Mouse (Mus musculus) hindbrain, embryonic 12.5 days (tissue): ENCODE measurements around the gene Dlgap4. TPM values are rescaled to one million over a fixed set of nuclear protein-coding genes. Genes with fewer than 3 reads are reported as not detected.

Experiments used
- ATAC-seq: fragments of 200-750 bp; cut with Nextera tagmentation; 2 replicates; pipeline ENCODE4 v1.8.0; 2017; ENCODE audit warnings: moderate TSS enrichment; ENCODE audit not compliant: low FRiP score
- H3K27ac ChIP-seq: fragments of 300-500 bp; sonication (generic); 2 replicates; pipeline ENCODE4 v1.5.1; 2016; ENCODE audit warnings: mild to moderate bottlenecking
- H3K27me3 ChIP-seq: fragments of 300-500 bp; sonication (generic); 2 replicates; pipeline ENCODE4 v1.6.1; 2016; ENCODE audit warnings: mild to moderate bottlenecking
- H3K36me3 ChIP-seq: fragments of 300-500 bp; sonication (generic); 2 replicates; pipeline ENCODE4 v1.6.1; 2016; ENCODE audit warnings: mild to moderate bottlenecking
- H3K4me1 ChIP-seq: fragments of 300-500 bp; sonication (generic); 2 replicates; pipeline ENCODE4 v1.6.1; 2016
- H3K4me2 ChIP-seq: fragments of 300-500 bp; sonication (generic); replicated peaks from 2 replicates; pipeline ENCODE4 v1.6.1; 2016; ENCODE audit warnings: mild to moderate bottlenecking
- H3K4me3 ChIP-seq: fragments of 300-500 bp; sonication (generic); 2 replicates; pipeline ENCODE4 v1.5.1; 2016; ENCODE audit warnings: mild to moderate bottlenecking
- H3K9ac ChIP-seq: fragments of 300-500 bp; sonication (generic); 2 replicates; pipeline ENCODE4 v1.6.1; 2016; ENCODE audit warnings: mild to moderate bottlenecking, moderate library complexity
- H3K9me3 ChIP-seq: fragments of 300-500 bp; sonication (generic); replicated peaks from 2 replicates; pipeline ENCODE4 v1.6.1; 2016; ENCODE audit warnings: mild to moderate bottlenecking
- WGBS: fragments of 180-500 bp; shearing (Covaris S2); methylation state at CpG from one replicate; pipeline ENCODE4 v1.1.7; 2016; 5-methylcytosine and 5-hydroxymethylcytosine counted together
- polyA plus RNA-seq: library from polyadenylated mRNA; unstranded; fragments of >200 nt; fragmentation: Nextera tagmentation; extraction: Ambion mirVana; gene quantifications from 2 replicates; pipeline ENCODE4 v1.2.1, GENCODE M21; 2016

The Dlgap4 gene
- polyA plus RNA-seq, 1 experiment from 2014 or later = 202 TPM

GRCm38 (mm10) chr2:156761521-156762278, 148.2 kb downstream of the Dlgap4 start:
- WGBS = 96% methylated on average over 17 of the region's 17 CpGs
- H3K4me1 ChIP-seq = no peaks in the 10 kb centered on the region
- ATAC-seq = no peak

GRCm38 (mm10) chr2:156762499-156762898, 149.0 kb downstream of the Dlgap4 start:
- no peaks in the 10 kb centered on the region; the same call in 1 of the 2 replicates for H3K9me3 ChIP-seq
- 87% methylated on average over 21 of the region's 21 CpGs for WGBS
- no peaks in the 10 kb centered on the region for H3K27me3 ChIP-seq
- no peak overlapping the region for H3K4me2 ChIP-seq
- no peak overlapping the region for H3K4me3 ChIP-seq
- peaks cover 70% of the 10 kb centered on the region for H3K36me3 ChIP-seq
- H3K27ac ChIP-seq = no peak overlapping the region
- no peak overlapping the region for H3K9ac ChIP-seq
- no peaks in the 10 kb centered on the region for H3K4me1 ChIP-seq
- no peak for ATAC-seq

More at GRCm38 (mm10) chr2:156761521-156762278, 148.2 kb downstream of the Dlgap4 start:
- H3K4me2 ChIP-seq = no peak overlapping the region
- H3K36me3 ChIP-seq = peaks cover 78% of the 10 kb centered on the region
- no peaks in the 10 kb centered on the region; the same call in 1 of the 2 replicates for H3K9me3 ChIP-seq
- H3K9ac ChIP-seq = no peak overlapping the region
- no peak overlapping the region for H3K4me3 ChIP-seq
- no peak overlapping the region for H3K27ac ChIP-seq
- no peaks in the 10 kb centered on the region for H3K27me3 ChIP-seq

GRCm38 (mm10) chr2:156763101-156763500, 149.6 kb downstream of the Dlgap4 start:
- Histone ChIP-seq H3K36me3 (peaks cover 64% of the 10 kb centered on the region), H3K27me3 (no peaks in the 10 kb centered on the region), H3K4me3 (no peak overlapping the region), H3K9ac (no peak overlapping the region), H3K4me1 (no peaks in the 10 kb centered on the region), H3K27ac (no peak overlapping the region), H3K4me2 (no peak overlapping the region), H3K9me3 (no peaks in the 10 kb centered on the region; the same call in 1 of the 2 replicates)
- WGBS = 89% methylated on average over 11 of the region's 11 CpGs
- no peak for ATAC-seq

DNA sequence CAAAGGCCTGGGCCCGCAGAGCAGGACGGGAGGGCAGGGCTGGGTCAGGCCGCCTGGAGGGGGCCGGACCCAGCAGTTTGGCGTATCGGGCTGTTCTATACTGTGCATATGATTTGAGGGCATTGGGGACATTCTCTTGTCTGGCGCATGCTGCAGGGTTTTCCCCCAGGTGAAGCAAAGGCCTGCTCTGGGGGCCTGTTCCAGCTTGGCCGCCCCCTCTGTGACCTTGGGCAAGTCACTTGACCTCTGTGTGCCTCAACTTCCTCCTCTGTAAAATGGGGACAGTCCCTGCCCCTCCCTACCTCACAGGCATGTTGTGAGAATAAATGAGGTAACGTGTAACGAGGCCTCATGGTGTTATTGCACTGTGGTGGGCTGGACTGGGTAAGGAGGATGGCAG, 150.5 kb downstream of the Dlgap4 start:
- no peak overlapping the region for H3K4me2 ChIP-seq
- H3K4me1 ChIP-seq = no peaks in the 10 kb centered on the region
- 93% methylated on average over 10 of the region's 10 CpGs for WGBS
- H3K9me3 ChIP-seq = no peaks in the 10 kb centered on the region
- peak; percentile 54; the same call in 1 of the 2 replicates for ATAC-seq
- H3K36me3 ChIP-seq = peaks cover 55% of the 10 kb centered on the region
- H3K4me3 ChIP-seq = no peak overlapping the region
- no peaks in the 10 kb centered on the region for H3K27me3 ChIP-seq
- H3K27ac ChIP-seq = no peak overlapping the region
- no peak overlapping the region for H3K9ac ChIP-seq

DNA sequence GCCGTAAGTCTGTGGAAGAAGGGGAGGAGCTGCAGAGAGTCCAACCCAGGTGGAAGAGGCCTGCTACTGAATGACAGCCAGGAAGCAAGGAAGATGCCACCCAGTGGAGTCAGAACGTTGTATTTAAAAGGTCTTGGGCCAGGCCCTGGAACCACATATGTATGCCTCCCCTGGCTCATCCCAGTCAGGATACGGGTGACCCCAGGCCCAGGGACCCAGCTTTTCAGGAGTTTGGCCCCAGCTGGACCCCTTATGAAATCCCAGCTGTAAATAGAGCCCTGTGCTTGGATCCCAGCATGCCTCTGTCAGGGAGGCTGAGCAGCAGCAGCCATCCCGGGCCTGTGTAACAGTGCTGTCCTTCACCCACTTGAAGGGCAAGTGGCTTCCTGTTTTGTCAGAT, 151.2 kb downstream of the Dlgap4 start:
- 77% methylated on average over 4 of the region's 4 CpGs for WGBS
- H3K9ac ChIP-seq = no peak overlapping the region; the same call in 1 of the 2 replicates
- no peaks in the 10 kb centered on the region for H3K9me3 ChIP-seq
- no peak overlapping the region for H3K4me3 ChIP-seq
- H3K4me2 ChIP-seq = no peak overlapping the region
- no peak overlapping the region for H3K27ac ChIP-seq
- H3K27me3 ChIP-seq = no peaks in the 10 kb centered on the region
- no peak for ATAC-seq
- no peaks in the 10 kb centered on the region for H3K4me1 ChIP-seq
- H3K36me3 ChIP-seq = peaks cover 48% of the 10 kb centered on the region

DNA sequence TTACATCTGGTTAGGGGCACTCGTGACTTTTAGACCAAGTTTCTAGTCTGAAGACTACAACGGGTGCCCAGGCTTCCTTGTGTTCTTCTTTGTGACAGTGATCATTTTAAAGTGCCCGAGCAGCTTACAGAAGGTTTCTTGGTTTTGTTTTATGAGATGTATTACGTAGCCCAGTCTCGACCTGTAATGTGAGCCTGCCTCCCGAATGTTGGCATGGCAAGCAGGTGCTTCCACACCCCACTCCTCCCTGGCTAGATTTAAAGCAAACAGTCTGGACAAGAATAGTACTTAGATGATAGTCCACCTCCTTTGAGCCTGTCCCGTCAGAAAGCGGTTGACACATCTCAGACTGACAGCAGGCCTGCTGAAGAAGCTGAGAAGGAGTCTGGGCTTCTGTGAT, 152.1 kb downstream of the Dlgap4 start:
- H3K27ac ChIP-seq = no peak overlapping the region
- no peak overlapping the region for H3K4me3 ChIP-seq
- no peaks in the 10 kb centered on the region for H3K27me3 ChIP-seq
- peaks cover 39% of the 10 kb centered on the region for H3K36me3 ChIP-seq
- H3K9me3 ChIP-seq = no peaks in the 10 kb centered on the region
- H3K9ac ChIP-seq = no peak overlapping the region
- WGBS = 87% methylated on average over 8 of the region's 8 CpGs
- H3K4me1 ChIP-seq = no peaks in the 10 kb centered on the region
- no peak for ATAC-seq
- no peak overlapping the region for H3K4me2 ChIP-seq

DNA sequence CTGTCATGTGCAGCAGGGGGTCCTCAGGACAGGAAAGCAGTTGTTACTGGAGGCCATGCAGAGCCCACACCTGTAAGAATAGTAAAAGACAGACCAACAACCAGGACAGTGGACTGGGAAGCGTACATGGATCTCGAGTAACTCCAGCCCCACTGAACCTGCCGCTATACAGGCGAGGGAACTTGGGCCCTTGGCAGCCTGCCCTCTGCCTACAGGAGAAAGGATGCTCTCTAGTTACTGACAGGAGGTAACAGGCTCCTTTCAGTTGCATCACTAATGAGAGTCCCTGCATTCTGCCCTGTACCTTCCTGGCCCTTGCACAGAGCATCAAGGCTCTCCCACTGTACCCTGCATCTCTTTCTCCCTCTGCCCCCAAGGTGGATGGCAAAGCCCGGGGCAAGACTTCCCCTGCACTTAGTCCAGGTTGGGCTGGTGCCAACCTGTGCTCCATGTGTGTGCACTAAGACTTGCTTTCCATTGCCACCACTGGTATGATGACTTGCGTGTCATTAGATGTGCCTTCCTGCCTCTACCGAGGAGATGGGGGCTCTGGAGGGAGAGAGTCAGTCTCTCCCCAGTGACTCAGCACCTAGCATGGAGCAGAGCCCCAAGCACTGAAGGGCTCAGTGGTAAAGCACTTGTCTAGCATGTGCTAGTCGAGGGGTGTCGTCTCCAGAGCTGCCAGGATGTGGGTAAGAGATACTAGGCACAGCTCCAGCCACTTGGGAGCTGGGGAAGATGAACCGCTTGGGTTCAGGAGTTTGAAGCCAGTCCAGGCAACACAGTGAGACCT, 152.9 kb downstream of the Dlgap4 start:
- ATAC-seq = no peak
- Histone ChIP-seq H3K4me2 (no peak overlapping the region), H3K9me3 (no peaks in the 10 kb centered on the region), H3K27me3 (no peaks in the 10 kb centered on the region), H3K36me3 (peaks cover 31% of the 10 kb centered on the region), H3K27ac (no peak overlapping the region), H3K9ac (no peak overlapping the region), H3K4me3 (no peak overlapping the region), H3K4me1 (no peaks in the 10 kb centered on the region)
- 79% methylated on average over 10 of the region's 10 CpGs for WGBS

GRCm38 (mm10) chr2:156767108-156767507, 153.6 kb downstream of the Dlgap4 start:
- Histone ChIP-seq H3K4me1 (no peaks in the 10 kb centered on the region), H3K27me3 (no peaks in the 10 kb centered on the region), H3K4me2 (no peak overlapping the region), H3K9ac (no peak overlapping the region), H3K9me3 (no peaks in the 10 kb centered on the region), H3K4me3 (no peak overlapping the region), H3K36me3 (peaks cover 24% of the 10 kb centered on the region), H3K27ac (no peak overlapping the region)
- 73% methylated on average over 5 of the region's 5 CpGs for whole genome bisulfite sequencing
- ATAC-seq = no peak

DNA sequence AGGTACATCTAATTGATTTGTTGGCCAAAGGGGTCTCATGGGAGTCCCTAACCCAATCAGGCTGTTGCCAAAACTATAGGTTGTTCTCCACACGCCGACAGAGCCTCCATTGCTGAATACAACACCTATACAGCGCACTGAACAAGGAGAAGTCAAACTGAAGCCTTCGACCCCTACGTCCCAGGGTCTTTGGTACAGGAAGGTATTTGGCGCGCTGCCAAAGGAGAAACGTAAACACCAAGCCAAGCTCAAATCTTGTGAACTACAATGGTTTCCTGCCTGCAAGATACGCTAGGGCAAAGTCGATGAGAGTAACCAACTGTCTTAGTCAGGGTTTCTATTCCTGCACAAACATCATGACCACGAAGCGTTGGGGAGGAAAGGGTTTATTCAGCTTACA, 155.8 kb downstream of the Dlgap4 start:
- ATAC-seq = no peak
- no peak overlapping the region for H3K9ac ChIP-seq
- H3K36me3 ChIP-seq = peaks cover 3% of the 10 kb centered on the region; the same call in 1 of the 2 replicates
- H3K27me3 ChIP-seq = no peaks in the 10 kb centered on the region
- H3K4me1 ChIP-seq = peaks cover under 1% of the 10 kb centered on the region; the same call in 1 of the 2 replicates
- H3K4me3 ChIP-seq = no peak overlapping the region
- no peaks in the 10 kb centered on the region for H3K9me3 ChIP-seq
- H3K27ac ChIP-seq = no peak overlapping the region
- no peak overlapping the region for H3K4me2 ChIP-seq
- 83% methylated on average over 12 of the region's 12 CpGs for WGBS

GRCm38 (mm10) chr2:156773470-156773869, 160.0 kb downstream of the Dlgap4 start:
- no peak for ATAC-seq
- Histone ChIP-seq H3K4me1 (peaks cover 19% of the 10 kb centered on the region), H3K9me3 (no peaks in the 10 kb centered on the region), H3K9ac (no peak overlapping the region), H3K27ac (no peak overlapping the region), H3K36me3 (no peaks in the 10 kb centered on the region), H3K27me3 (peaks cover 16% of the 10 kb centered on the region), H3K4me3 (no peak overlapping the region), H3K4me2 (no peak overlapping the region)

- Histone ChIP-seq H3K9me3 (no peaks in the 10 kb centered on the region), H3K9ac (no peak overlapping the region), H3K27me3 (peaks cover 18% of the 10 kb centered on the region), H3K4me3 (peak overlapping the region; percentile 38; the same call in 1 of the 2 replicates), H3K4me1 (peaks cover 19% of the 10 kb centered on the region), H3K4me2 (peak overlapping the region; percentile 75), H3K27ac (peak overlapping the region; percentile 66; the same call in 1 of the 2 replicates), H3K36me3 (no peaks in the 10 kb centered on the region)
- WGBS = 71% methylated on average over 13 of the region's 13 CpGs
- no peak for ATAC-seq
Observed at GRCm38 (mm10) chr2:156774035-156774737, 160.7 kb downstream of the Dlgap4 start.
